In genomic region chr1:119457993-119458605, GRCm38 (mm10) we compare ENCODE assay signal across 9 mouse cellular contexts. TPM values are rescaled to one million over a fixed set of nuclear protein-coding genes. Genes with fewer than 3 reads are reported as not detected.
DNase-seq lines count a peak whose midpoint lies in the region; ATAC-seq lines count a peak whose summit lies in the region.
"Had no signal": no experiment of that assay in that cellular context is flagged by ENCODE, and none has a peak within 500 bp of the region (broad histone marks: within the 10 kb centered on the region; RNA-seq: fewer than 3 reads in every experiment).

No protein-coding gene starts in this region.

- no peak overlapping the region for H3K27ac ChIP-seq in intestine, embryonic 15.5 days
- H3K27ac ChIP-seq in midbrain, embryonic 16.5 days (ENCODE audit: low read length): no peak overlapping the region

- DNase-seq in 3134 (ENCODE audit: extremely low read depth, insufficient read length, low spot score): peak; percentile 81
- peak; percentile 85 for DNase-seq in Muller cell, postnatal 12 days (ENCODE audit: inconsistent ontology term)
- peak; percentile 79 to 83 for DNase-seq in cerebellum, postnatal 14 days
- peak; percentile 57 to 75 for DNase-seq in frontal cortex, postnatal 36 days (ENCODE audit: low spot score in 2 of 2)
- peak; percentile 50 to 57 for DNase-seq in left cerebral cortex, postnatal 36 days (ENCODE audit: low spot score in 2 of 2)
- DNase-seq in spleen, postnatal 36 days (ENCODE audit: low spot score in 2 of 2): peak; percentile 20 to 47

- intact Hi-C loops in left cerebral cortex, postnatal 36 days (cut with DNase I): loop anchor here (1.0 to 10.0 kb wide), 4 partner anchors 91 to 365 kb away; partner anchors contain the start of gene Epb41l5

- no peaks in the 10 kb centered on the region for H3K36me3 ChIP-seq in intestine, embryonic 15.5 days
- H3K36me3 ChIP-seq in midbrain, embryonic 16.5 days (ENCODE audit: control insufficient read depth, insufficient read depth, low read length): no peaks in the 10 kb centered on the region

- H3K9ac ChIP-seq in intestine, embryonic 15.5 days: no peak overlapping the region
- H3K9ac ChIP-seq in midbrain, embryonic 16.5 days (ENCODE audit: low read depth, low read length): no peak overlapping the region

- ATAC-seq in intestine, embryonic 15.5 days: peak; percentile 26; the same call in 1 of the 2 replicates
- peak; percentile 34; the same call in 1 of the 2 replicates for ATAC-seq in midbrain, embryonic 16.5 days

- H3K4me2 ChIP-seq in intestine, embryonic 15.5 days (replicated peaks): no peak overlapping the region
- no peak overlapping the region for H3K4me2 ChIP-seq in midbrain, embryonic 16.5 days (ENCODE audit: low read length)

- H3K4me3 ChIP-seq in intestine, embryonic 15.5 days (replicated peaks): no peak overlapping the region
- no peak overlapping the region for H3K4me3 ChIP-seq in midbrain, embryonic 16.5 days (ENCODE audit: low read depth, low read length)
- H3K4me3 ChIP-seq: erythroblast, embryonic 14.5 days had no signal

- 11% methylated on average over 10 of the region's 10 CpGs for WGBS in intestine, embryonic 15.5 days
- 13% methylated on average over 10 of the region's 10 CpGs for WGBS in midbrain, embryonic 16.5 days

- H3K4me1 ChIP-seq in intestine, embryonic 15.5 days (replicated peaks): peaks cover 9% of the 10 kb centered on the region; the same call in 1 of the 2 replicates
- H3K4me1 ChIP-seq in midbrain, embryonic 16.5 days (ENCODE audit: control insufficient read depth, insufficient read depth, low read length): 0 out of 2 replicates have a peak, but pooled peaks cover 2% of the 10 kb centered on the region

- H3K27me3 ChIP-seq in intestine, embryonic 15.5 days (replicated peaks): no peaks in the 10 kb centered on the region; the same call in 1 of the 2 replicates
- H3K27me3 ChIP-seq in midbrain, embryonic 16.5 days (ENCODE audit: control insufficient read depth, insufficient read depth, low read depth, low read length): no peaks in the 10 kb centered on the region

- no peaks in the 10 kb centered on the region for H3K9me3 ChIP-seq in intestine, embryonic 15.5 days
- no peaks in the 10 kb centered on the region for H3K9me3 ChIP-seq in midbrain, embryonic 16.5 days (replicated peaks; ENCODE audit: control insufficient read depth, low read length, poor library complexity, severe bottlenecking)

RNA-seq across cellular contexts. Expression of gene Inhbb, which starts 36.1 kb away (rescaled TPM):
- polyA plus RNA-seq in intestine, embryonic 15.5 days (2015; fragmentation: Nextera tagmentation; extraction: Ambion mirVana): 0.11 and 0.16 TPM in 2 replicates
- total RNA-seq in left cerebral cortex, postnatal 36 days (2021): 1 to 10 TPM; 4.7 to 5.6 TPM
- 1.8 and 1.9 TPM in 2 replicates for polyA plus RNA-seq in midbrain, embryonic 16.5 days (2015; fragmentation: Nextera tagmentation; extraction: Ambion mirVana)

RNA-seq across cellular contexts. Expression of gene Ralb, which starts 46.5 kb away (rescaled TPM):
- polyA plus RNA-seq in intestine, embryonic 15.5 days (2015; fragmentation: Nextera tagmentation; extraction: Ambion mirVana): 172 and 179 TPM in 2 replicates
- 10 to 100 TPM; 22.2 to 22.6 TPM for total RNA-seq in left cerebral cortex, postnatal 36 days (2021)
- polyA plus RNA-seq in midbrain, embryonic 16.5 days (2015; fragmentation: Nextera tagmentation; extraction: Ambion mirVana): 60.8 and 60.9 TPM in 2 replicates

Comparison
In these comparisons a context has a peak if more than half of its experiments do, and no peak if none do; other contexts are left out.
1. DNase-seq: peak in every context shown above with its lines; median percentile 85 in Muller cell, postnatal 12 days; 81 in 3134; 81 in cerebellum, postnatal 14 days; 66 in frontal cortex, postnatal 36 days; 54 in left cerebral cortex, postnatal 36 days; 34 in spleen, postnatal 36 days.